Mouse (Mus musculus) layer of hippocampus, postnatal 14 days (tissue): ENCODE measurements around the gene Ikbip. TPM values are rescaled to one million over a fixed set of nuclear protein-coding genes. Genes with fewer than 3 reads are reported as not detected.

Experiments
- DNase-seq, 2 experiments: peaks; one replicate each; pipeline ENCODE4 v3.0.0; 2021 to 2022; ENCODE audit warnings: low spot score in 2 of 2, mixed read lengths in 1 of 2
- long read RNA-seq, 2 experiments: library from polyadenylated mRNA; stranded (forward); transcript quantifications; one replicate each; pipeline ENCODE4 v2.0.0; 2021
- total RNA-seq, 2 experiments: library from RNA; stranded (reverse); gene quantifications; 2 replicates each; pipeline ENCODE4 v1.2.3; 2021

Gene Ikbip
- total RNA-seq: 10 to 100 TPM; 14.7 to 14.9 TPM
- long read RNA-seq, experiment 1, partial matches to known transcripts: 0 of 10 reads
- long read RNA-seq, experiment 1, other reads (novel, unspliced or antisense): 4 of 10 reads
- long read RNA-seq, experiment 2, transcript Ikbip-202 (3 exons, 1,328 nt): major isoform, 9 of 19 reads
- long read RNA-seq, experiment 2, partial matches to known transcripts: 0 of 19 reads
- long read RNA-seq, experiment 2, other reads (novel, unspliced or antisense): 7 of 19 reads

GRCm38 (mm10) chr10:91082550-91083392 is at the start of gene Ikbip, which contains the start of gene Apaf1:
Gene Ikbip (plus strand): TSS chr10:91082940.
Gene Apaf1 (minus strand): TSS chr10:91082770.
- peak; percentile 100 for DNase-seq

- DNase-seq: peak; percentile 55 to 65
Measured at GRCm38 (mm10) chr10:91033942-91034341, 48.8 kb upstream of the Ikbip start.

GRCm38 (mm10) chr10:91049696-91050095 is 33.0 kb upstream of the Ikbip start:
- no peak for DNase-seq

- no peak for DNase-seq
Measured at GRCm38 (mm10) chr10:91051156-91051555, 31.6 kb upstream of the Ikbip start.

- DNase-seq: no peak
Measured at GRCm38 (mm10) chr10:91052734-91053133, 30.0 kb upstream of the Ikbip start.

- peak in 1 of 2 experiments; percentile 26 for DNase-seq
Measured at GRCm38 (mm10) chr10:91060742-91061141, 22.0 kb upstream of the Ikbip start.

GRCm38 (mm10) chr10:91062355-91062754 is 20.4 kb upstream of the Ikbip start:
- no peak for DNase-seq

GRCm38 (mm10) chr10:91071768-91072167 is 11.0 kb upstream of the Ikbip start:
- no peak for DNase-seq

- no peak for DNase-seq
Measured at GRCm38 (mm10) chr10:91073345-91073744, 9.4 kb upstream of the Ikbip start.

GRCm38 (mm10) chr10:91076667-91077066 is 6.1 kb upstream of the Ikbip start:
- no peak for DNase-seq

- no peak for DNase-seq
Measured at GRCm38 (mm10) chr10:91080540-91080939, 2.2 kb upstream of the Ikbip start.

GRCm38 (mm10) chr10:91081959-91082507 is 707 bp upstream of the Ikbip start:
- DNase-seq: no peak

GRCm38 (mm10) chr10:91083393-91083927 is 720 bp downstream of the Ikbip start:
- no peak for DNase-seq

GRCm38 (mm10) chr10:91092812-91093211 is 10.1 kb downstream of the Ikbip start:
- no peak for DNase-seq

GRCm38 (mm10) chr10:91094251-91095104 is 11.7 kb downstream of the Ikbip start:
- no peak for DNase-seq

GRCm38 (mm10) chr10:91098056-91098455 is 15.3 kb downstream of the Ikbip start:
- no peak for DNase-seq

GRCm38 (mm10) chr10:91100101-91100500 is 17.4 kb downstream of the Ikbip start:
- DNase-seq: no peak

GRCm38 (mm10) chr10:91101936-91102335 is 19.2 kb downstream of the Ikbip start:
- DNase-seq: no peak

- DNase-seq: no peak
Measured at GRCm38 (mm10) chr10:91102799-91103590, 20.3 kb downstream of the Ikbip start.

- no peak for DNase-seq
Measured at GRCm38 (mm10) chr10:91105981-91106380, 23.2 kb downstream of the Ikbip start.
